Mouse (Mus musculus) E14TG2a.4 (cell line): ENCODE results near the gene Pdcd2l.

Experiments
- H3K27me3 ChIP-seq: 2 replicates; pipeline ENCODE4 v1.6.1; 2014; ENCODE audit warnings: low read length, control low read depth; ENCODE audit not compliant: insufficient read depth
- H3K36me3 ChIP-seq: 2 replicates; pipeline ENCODE4 v1.6.1; 2014; ENCODE audit warnings: low read length, control low read depth; ENCODE audit not compliant: insufficient read depth
- H3K4me1 ChIP-seq: replicated peaks from 2 replicates; pipeline ENCODE4 v1.6.1; 2014; ENCODE audit warnings: low read depth, low read length, control low read depth
- H3K4me3 ChIP-seq: replicated peaks from 2 replicates; pipeline ENCODE4 v1.5.1; 2014; ENCODE audit warnings: mild to moderate bottlenecking, low read length
- H3K9me3 ChIP-seq: 2 replicates; pipeline ENCODE4 v1.6.1; 2014; ENCODE audit warnings: low read length, control low read depth
- CTCF ChIP-seq: conservative IDR thresholded peaks from 2 replicates; pipeline ENCODE4 v1.5.1; 2014; ENCODE audit warnings: low read length
- NANOG ChIP-seq: IDR thresholded peaks from 2 replicates; pipeline ENCODE4 v1.6.1; 2014; ENCODE audit warnings: borderline replicate concordance, low read length, mixed read lengths
- POU5F1 ChIP-seq: IDR thresholded peaks from 2 replicates; pipeline ENCODE4 v1.6.1; 2014; ENCODE audit warnings: low read length, borderline replicate concordance

Pdcd2l gene

DNA sequence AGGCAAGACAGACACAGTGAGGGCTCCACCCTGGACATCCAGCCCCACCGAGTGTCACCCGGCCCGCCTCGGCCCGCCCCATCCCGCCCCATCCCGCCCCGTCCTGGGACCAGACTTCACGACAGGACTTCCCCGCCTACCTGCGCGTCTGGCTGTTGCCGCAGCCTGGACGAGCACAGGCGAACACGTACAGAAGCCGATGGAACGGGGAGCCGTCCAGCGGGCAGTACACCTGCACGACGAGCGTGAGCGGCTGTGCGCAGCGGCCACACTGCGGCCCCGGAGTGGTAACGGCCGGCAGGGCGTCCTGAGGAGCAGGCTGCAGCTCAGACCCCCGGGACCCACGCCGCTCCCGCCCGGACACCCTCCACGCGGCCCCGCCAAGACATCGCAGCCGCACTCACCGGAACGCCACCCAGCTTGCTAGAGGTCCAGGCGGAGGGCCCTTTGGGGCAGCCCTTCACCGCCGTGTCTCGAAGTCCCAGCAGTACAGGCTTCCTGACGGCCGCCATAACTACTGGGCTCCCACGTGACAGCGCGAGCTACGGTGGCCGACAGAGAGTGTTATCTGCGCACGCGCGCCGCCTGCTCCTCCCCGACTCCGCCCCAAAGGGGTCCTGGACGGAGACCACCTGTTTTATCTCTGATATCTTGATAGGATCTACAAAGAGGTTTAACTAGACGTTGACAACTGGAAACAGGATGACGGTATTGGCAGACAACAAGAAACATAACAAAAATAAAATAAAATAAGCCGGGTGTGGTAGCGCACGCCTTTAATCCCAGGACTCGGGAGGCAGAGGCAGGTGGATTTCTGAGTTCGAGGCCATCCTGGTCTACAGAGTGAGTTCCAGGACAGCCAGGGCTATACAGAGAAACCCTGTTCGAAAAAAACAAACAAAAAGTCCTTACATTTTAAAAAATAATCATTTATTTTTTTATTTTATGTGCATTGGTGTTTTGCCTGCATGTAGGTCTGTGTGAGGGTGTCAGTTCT is at the start of gene Pdcd2l:
Pdcd2l (minus strand) TSS at position 530 of the 997 bp plus-strand sequence.
- TF ChIP-seq NANOG (no peak), POU5F1 (no peak), CTCF (no peak)
- H3K9me3 ChIP-seq = no peaks in the 10 kb centered on the region
- H3K4me3 ChIP-seq = peak within 1 kb of the TSS; percentile 100
- no peaks in the 10 kb centered on the region for H3K27me3 ChIP-seq
- H3K4me1 ChIP-seq = peaks cover 33% of the 10 kb centered on the region
- H3K36me3 ChIP-seq = peaks cover 51% of the 10 kb centered on the region

DNA sequence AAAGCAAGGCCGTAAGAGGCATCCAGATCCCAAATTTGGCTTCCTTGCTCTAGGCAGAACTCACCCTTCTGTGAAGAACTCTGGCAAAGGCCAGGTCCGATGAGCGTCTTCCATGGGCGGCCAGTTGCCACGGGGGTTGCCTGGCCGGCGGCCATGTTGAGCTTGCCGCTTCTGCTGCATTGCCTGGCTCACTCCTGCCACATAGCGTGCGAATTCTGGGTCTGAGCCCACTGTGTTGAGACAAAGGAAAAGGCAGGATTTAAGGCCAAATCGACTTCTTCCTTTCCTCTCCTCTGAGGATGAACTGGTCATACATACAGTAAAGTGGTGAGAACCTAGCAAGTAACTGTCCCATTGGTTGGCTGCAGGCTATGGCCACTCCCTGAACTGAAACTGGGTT is 45.7 kb upstream of the Pdcd2l start:
- Histone ChIP-seq H3K4me1 (peaks cover 16% of the 10 kb centered on the region), H3K36me3 (peaks cover 75% of the 10 kb centered on the region), H3K4me3 (peak overlapping the region; percentile 69), H3K27me3 (no peaks in the 10 kb centered on the region), H3K9me3 (no peaks in the 10 kb centered on the region)
- no peak for TF ChIP-seq CTCF
- no peak for TF ChIP-seq POU5F1

DNA sequence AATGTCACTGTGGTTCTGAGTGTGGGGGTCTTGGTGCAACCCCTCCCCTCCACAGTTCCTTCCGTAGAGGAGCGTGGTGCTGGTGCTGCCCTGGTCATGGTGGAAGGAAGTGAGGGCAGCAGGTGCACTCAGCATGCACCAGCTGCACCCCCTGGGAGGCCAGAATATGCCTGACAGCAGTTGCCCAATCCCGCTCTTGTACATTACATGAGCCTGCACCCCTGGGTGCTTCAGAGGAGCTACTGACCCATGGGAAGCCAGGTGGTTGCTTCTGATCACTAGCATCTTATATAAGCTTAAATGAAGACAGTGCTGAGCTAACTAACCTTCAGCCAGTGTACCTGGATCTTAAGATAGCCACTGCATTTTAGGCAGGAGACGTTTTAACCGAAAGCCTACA is 41.6 kb upstream of the Pdcd2l start:
- Histone ChIP-seq H3K36me3 (peaks cover 60% of the 10 kb centered on the region), H3K4me3 (no peak overlapping the region), H3K4me1 (peaks cover 38% of the 10 kb centered on the region), H3K9me3 (no peaks in the 10 kb centered on the region), H3K27me3 (no peaks in the 10 kb centered on the region)
- TF ChIP-seq CTCF = no peak
- TF ChIP-seq POU5F1 = no peak
- no peak for TF ChIP-seq NANOG

DNA sequence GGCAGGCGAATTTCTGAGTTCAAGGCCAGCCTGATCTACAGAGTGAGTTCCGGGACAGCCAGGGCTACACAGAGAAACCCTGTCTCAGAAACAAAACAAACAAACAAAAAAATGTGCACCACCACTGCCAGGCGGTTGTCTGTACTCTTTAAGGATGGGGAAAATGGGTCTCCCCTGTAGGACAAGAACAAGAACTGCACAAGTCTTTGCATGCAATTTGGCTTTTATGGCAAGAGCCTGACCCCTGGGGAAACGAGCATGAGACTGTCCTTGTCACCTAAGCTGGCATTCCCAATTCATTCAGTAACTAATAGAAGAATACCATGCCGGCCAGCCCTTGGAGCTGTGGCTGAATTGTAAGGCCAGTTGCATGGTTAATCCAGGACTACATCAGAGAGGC is 39.1 kb upstream of the Pdcd2l start:
- peaks cover 56% of the 10 kb centered on the region for H3K36me3 ChIP-seq
- no peak overlapping the region for H3K4me3 ChIP-seq
- no peaks in the 10 kb centered on the region for H3K27me3 ChIP-seq
- peaks cover 48% of the 10 kb centered on the region for H3K4me1 ChIP-seq
- TF ChIP-seq CTCF (0 out of 2 replicates have a peak, but pooled peaks have one; percentile 10), POU5F1 (no peak)
- H3K9me3 ChIP-seq = no peaks in the 10 kb centered on the region

DNA sequence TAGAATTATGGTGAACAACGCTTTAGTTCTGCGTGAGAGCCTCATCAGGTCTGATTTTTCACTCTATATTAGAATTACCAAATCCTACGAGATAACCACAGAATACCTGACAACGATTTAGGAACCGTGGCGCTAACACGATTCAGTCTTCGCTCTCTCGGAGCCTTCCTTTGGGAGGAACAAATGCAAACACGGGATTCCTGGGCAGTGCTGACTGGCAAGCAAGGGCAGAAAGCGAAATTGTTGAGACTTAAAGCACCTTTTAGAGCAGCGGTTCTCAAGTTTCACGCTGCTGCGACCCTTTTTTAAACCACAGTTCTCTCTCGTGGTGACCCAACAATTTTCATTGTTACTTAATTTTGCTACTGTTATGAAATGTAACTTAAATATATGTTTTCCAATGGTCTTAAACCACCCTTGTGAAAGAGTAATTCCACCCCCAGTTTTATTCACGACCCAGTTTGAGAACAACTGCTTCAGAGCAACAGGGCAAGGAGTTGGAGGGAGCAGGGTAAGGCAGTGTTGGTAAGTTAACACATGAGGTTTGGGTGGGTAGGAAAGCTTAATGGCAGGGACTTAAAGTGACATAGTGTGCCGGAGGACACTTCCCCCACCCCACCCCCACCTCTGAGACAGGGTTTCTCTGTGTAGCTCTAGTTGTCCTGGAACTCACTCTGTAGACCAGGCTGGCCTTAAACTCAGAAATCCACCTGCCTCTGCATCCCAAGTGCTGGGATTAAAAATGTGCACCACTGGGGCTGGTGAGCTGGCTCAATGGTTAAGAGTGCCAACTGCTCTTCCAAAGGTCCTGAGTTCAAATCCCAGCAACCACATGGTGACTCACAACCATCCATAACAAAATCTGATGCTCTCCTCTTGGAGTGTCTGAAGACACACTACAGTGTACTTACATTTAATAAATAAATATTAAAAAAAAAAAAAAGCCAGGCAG is 38.4 kb upstream of the Pdcd2l start:
- Histone ChIP-seq H3K36me3 (peaks cover 49% of the 10 kb centered on the region), H3K27me3 (no peaks in the 10 kb centered on the region), H3K9me3 (no peaks in the 10 kb centered on the region), H3K4me1 (peaks cover 50% of the 10 kb centered on the region), H3K4me3 (peak overlapping the region; percentile 76)
- no peak for TF ChIP-seq POU5F1
- TF ChIP-seq NANOG = no peak
- no peak for TF ChIP-seq CTCF

DNA sequence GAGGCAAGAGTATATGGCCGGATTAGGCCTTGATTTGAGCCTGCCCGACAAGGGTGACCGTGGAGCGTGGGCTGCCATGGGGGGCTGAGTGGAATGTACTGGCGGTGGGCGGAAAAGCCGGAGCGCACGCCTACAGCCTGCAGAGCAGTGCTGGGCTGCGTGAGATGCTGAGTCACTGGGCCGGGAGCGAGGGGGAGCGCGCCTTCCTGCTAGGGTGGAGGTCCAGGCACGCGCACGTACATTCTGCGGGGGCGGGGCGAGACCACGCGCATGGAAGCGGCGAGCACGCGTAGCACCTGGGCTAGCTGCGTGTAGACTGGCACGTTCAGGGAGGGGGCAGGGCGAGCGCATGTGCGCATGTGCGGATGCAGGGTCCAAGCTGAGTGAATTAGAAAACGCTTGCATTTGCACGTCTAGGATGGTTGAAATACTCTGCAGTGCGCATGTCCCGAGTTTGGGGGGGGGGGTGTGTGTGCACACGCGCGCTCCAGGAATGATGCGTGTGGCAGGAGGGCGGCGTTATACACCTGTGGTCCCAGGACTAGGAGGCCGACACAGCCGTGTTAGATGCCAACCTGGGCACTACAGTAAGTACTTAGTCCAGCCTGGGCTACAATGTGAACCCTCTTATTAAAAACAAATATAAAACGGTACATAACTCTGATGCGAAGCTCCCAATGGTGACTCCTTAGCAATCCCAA is 37.6 kb upstream of the Pdcd2l start:
- H3K36me3 ChIP-seq = peaks cover 47% of the 10 kb centered on the region
- peaks cover 56% of the 10 kb centered on the region for H3K4me1 ChIP-seq
- TF ChIP-seq CTCF = no peak
- TF ChIP-seq POU5F1 = no peak
- TF ChIP-seq NANOG = no peak
- no peaks in the 10 kb centered on the region for H3K9me3 ChIP-seq
- peak overlapping the region; percentile 86 for H3K4me3 ChIP-seq
- no peaks in the 10 kb centered on the region for H3K27me3 ChIP-seq

DNA sequence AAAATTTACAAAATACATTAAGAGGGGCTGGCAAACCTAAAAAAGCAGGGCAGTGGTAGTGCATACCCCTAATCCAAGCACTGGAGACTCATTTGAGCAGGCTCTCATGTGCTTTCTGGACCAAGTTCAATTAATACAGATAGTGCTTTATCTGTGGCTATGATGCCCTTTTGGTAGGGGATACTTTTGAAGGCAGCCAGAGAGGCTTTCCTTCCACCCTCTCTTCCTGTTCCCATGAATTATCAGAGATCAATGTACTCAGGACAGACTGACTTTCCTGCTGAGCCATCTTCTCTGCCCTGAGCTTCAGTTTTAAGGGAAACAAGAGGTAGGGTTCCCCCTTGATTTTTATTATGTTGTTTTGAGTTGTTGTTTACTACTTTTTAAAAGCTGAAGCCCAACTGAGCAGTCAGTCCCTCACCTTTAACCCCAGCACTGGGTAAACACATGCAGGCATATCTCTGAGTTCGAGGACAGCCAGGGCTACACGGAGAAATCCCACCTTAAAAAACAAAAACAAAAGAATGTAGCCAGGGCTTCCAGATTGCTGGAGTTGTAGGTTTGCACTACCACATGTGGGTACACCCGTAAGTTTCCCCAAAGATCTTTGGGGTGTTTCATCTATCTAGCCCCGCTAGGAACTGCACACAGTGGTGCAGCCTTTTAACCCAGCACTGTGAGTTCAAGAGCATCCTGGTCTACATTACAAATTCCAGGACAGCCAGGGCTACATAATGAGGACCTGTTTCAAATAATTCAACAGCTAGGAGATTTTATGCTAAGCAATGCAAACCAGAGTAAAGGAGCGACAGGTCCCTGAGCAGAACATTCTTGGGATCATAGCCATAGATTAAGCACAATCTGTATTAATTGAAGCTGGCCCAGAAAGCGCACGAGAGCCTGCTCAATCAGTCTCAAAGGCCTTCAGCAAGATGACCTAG is 36.6 kb upstream of the Pdcd2l start:
- Histone ChIP-seq H3K36me3 (peaks cover 46% of the 10 kb centered on the region), H3K27me3 (no peaks in the 10 kb centered on the region), H3K4me1 (peaks cover 64% of the 10 kb centered on the region), H3K9me3 (no peaks in the 10 kb centered on the region), H3K4me3 (peak overlapping the region; percentile 86)
- no peak for TF ChIP-seq NANOG
- TF ChIP-seq CTCF = no peak
- TF ChIP-seq POU5F1 = no peak
